Mouse (Mus musculus): ENCODE data around the gene Cpne5. TPM values are rescaled to one million over a fixed set of nuclear protein-coding genes. Genes with fewer than 3 reads are reported as not detected.

The Cpne5 gene
- total and polyA plus RNA-seq, 3 experiments = 0.19 to 1.0 TPM; not detected in 1

- TF ChIP-seq CHD2 (IDR thresholded peaks at IDR 0.05; ENCODE audit: low read length) (no peak), MAFK (IDR thresholded peaks at IDR 0.05; ENCODE audit: borderline replicate concordance, low read depth, low read length) (no peak), BHLHE40 (IDR thresholded peaks at IDR 0.05; ENCODE audit: borderline replicate concordance, low read depth, low read length) (no peak), E2F4 (IDR thresholded peaks at IDR 0.05; ENCODE audit: borderline replicate concordance, low read depth, low read length) (no peak), SMC3 (IDR thresholded peaks at IDR 0.05; ENCODE audit: low read depth, low read length) (no peak), GATA1 (IDR thresholded peaks at IDR 0.05; ENCODE audit: low read depth, low read length) (no peak), POLR2A (IDR thresholded peaks at IDR 0.05; ENCODE audit: control insufficient read depth in 1 of 2, insufficient read depth in 1 of 2, low read depth in 1 of 2, low read length in 2 of 2, poor library complexity in 1 of 2) (no peak), ELF1 (IDR thresholded peaks at IDR 0.05; ENCODE audit: low read depth, low read length) (no peak), EP300 (IDR thresholded peaks at IDR 0.05; ENCODE audit: low read depth in 1 of 2, low read length in 2 of 2) (no peak), USF1 (IDR thresholded peaks at IDR 0.05; ENCODE audit: low read depth, low read length) (no peak), USF2 (IDR thresholded peaks at IDR 0.05; ENCODE audit: borderline replicate concordance in 1 of 2, insufficient read depth in 1 of 2, low read depth in 1 of 2, low read length in 2 of 2) (no peak), ZNF384 (IDR thresholded peaks at IDR 0.05; ENCODE audit: low read depth, low read length) (no peak), NELFE (IDR thresholded peaks at IDR 0.05; ENCODE audit: low read depth, low read length) (no peak), GABPA (IDR thresholded peaks at IDR 0.05; ENCODE audit: low read depth, low read length) (no peak), ZMIZ1 (IDR thresholded peaks at IDR 0.05; ENCODE audit: low read depth, low read length) (no peak), KAT2A (conservative IDR thresholded peaks at IDR 0.05; ENCODE audit: low read depth, low read length) (no peak), SIN3A (IDR thresholded peaks at IDR 0.05; ENCODE audit: low read length) (no peak)
- no peak overlapping the region for H3K9ac ChIP-seq (ENCODE audit: control insufficient read depth, low read depth, low read length, poor library complexity, severe bottlenecking)
Observed at GRCm38 (mm10) chr17:29159743-29160455, 78.1 kb downstream of the Cpne5 start.

DNA sequence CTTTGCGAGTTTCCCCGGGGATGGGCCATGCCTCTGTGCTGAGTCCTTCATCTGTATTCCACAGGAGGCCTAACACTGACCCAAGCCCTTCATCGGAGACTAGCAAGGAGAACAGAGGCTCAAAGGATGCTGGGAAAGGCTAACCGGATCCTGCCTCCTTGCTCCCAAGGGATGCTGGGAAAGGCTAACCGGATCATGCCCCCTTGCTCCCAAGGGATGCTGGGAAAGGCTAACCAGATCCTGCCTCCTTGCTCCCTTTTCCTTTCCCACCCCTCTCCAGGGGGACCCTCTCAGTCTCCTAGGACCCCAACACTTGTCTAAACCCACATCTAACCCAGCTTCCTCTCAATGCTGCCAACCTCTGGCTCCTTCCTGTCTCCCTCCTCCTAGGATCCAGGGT, 78.6 kb downstream of the Cpne5 start:
- Histone ChIP-seq H3K9ac (ENCODE audit: control insufficient read depth, low read depth, low read length, poor library complexity, severe bottlenecking) (no peak overlapping the region), H3K36me3 (ENCODE audit: control insufficient read depth in 1 of 2, insufficient read depth in 2 of 2, low read length in 2 of 2) (peaks cover 0 to 11% of the 10 kb centered on the region in 2 experiments; a peak in 2 of 4 replicates), H3K9me3 (replicated peaks; ENCODE audit: insufficient read depth, low read length) (no peaks in the 10 kb centered on the region), H3K27ac (ENCODE audit: control insufficient read depth, low read depth, low read length) (no peak overlapping the region), H3K27me3 (ENCODE audit: control insufficient read depth in 1 of 2, insufficient read depth in 2 of 2, low read length in 2 of 2) (no peaks in the 10 kb centered on the region), H3K4me1 (ENCODE audit: control insufficient read depth in 1 of 2, insufficient read depth in 2 of 2, low read length in 2 of 2) (peaks cover 8 to 38% of the 10 kb centered on the region in 2 experiments), H3K4me3 (ENCODE audit: control insufficient read depth in 1 of 2, insufficient read depth in 1 of 2, low read depth in 2 of 2, low read length in 2 of 2) (no peak overlapping the region), H3K79me2 (ENCODE audit: control insufficient read depth, insufficient read depth, low read length, poor library complexity) (no peaks in the 10 kb centered on the region)
- DNase-seq (ENCODE audit: low read depth, low spot score) = no peak
- TF ChIP-seq POLR2AphosphoS2 (IDR thresholded peaks at IDR 0.05; ENCODE audit: low read length) (no peak), ETS1 (IDR thresholded peaks at IDR 0.05; ENCODE audit: low read depth, low read length) (no peak), MAX (IDR thresholded peaks at IDR 0.05; ENCODE audit: low read length) (no peak), GABPA (IDR thresholded peaks at IDR 0.05; ENCODE audit: low read depth, low read length) (no peak), MAFK (IDR thresholded peaks at IDR 0.05; ENCODE audit: borderline replicate concordance, low read depth, low read length) (no peak), POLR2AphosphoS5 (IDR thresholded peaks at IDR 0.05; ENCODE audit: borderline replicate concordance, low read depth, low read length) (no peak), TBP (IDR thresholded peaks at IDR 0.05; ENCODE audit: low read depth, low read length) (no peak), NRF1 (IDR thresholded peaks at IDR 0.05; ENCODE audit: insufficient read depth, low read depth, low read length, poor library complexity, severe bottlenecking) (no peak), EP300 (IDR thresholded peaks at IDR 0.05; ENCODE audit: low read depth in 1 of 2, low read length in 2 of 2) (no peak), SMC3 (IDR thresholded peaks at IDR 0.05; ENCODE audit: low read depth, low read length) (no peak), UBTF (IDR thresholded peaks at IDR 0.05; ENCODE audit: borderline replicate concordance, insufficient read depth, low read depth, low read length) (no peak), CTCF (IDR thresholded peaks at IDR 0.05 in 2 of 3, conservative IDR thresholded peaks at IDR 0.05 in 1 of 3; ENCODE audit: control insufficient read depth in 1 of 3, insufficient read depth in 1 of 3, low read depth in 2 of 3, low read length in 3 of 3, poor library complexity in 1 of 3, severe bottlenecking in 1 of 3) (no peak), RCOR1 (IDR thresholded peaks at IDR 0.05; ENCODE audit: low read depth, low read length) (no peak), NELFE (IDR thresholded peaks at IDR 0.05; ENCODE audit: low read depth, low read length) (no peak), ZNF384 (IDR thresholded peaks at IDR 0.05; ENCODE audit: low read depth, low read length) (no peak), TAL1 (IDR thresholded peaks at IDR 0.05; ENCODE audit: low read length) (no peak), USF1 (IDR thresholded peaks at IDR 0.05; ENCODE audit: low read depth, low read length) (no peak), ZC3H11A (IDR thresholded peaks at IDR 0.05; ENCODE audit: low read depth, low read length) (no peak), SIN3A (IDR thresholded peaks at IDR 0.05; ENCODE audit: low read length) (no peak)

More at GRCm38 (mm10) chr17:29159743-29160455, 78.1 kb downstream of the Cpne5 start:
- Histone ChIP-seq H3K4me3 (ENCODE audit: control insufficient read depth in 1 of 2, insufficient read depth in 1 of 2, low read depth in 2 of 2, low read length in 2 of 2) (no peak overlapping the region), H3K27me3 (ENCODE audit: control insufficient read depth in 1 of 2, insufficient read depth in 2 of 2, low read length in 2 of 2) (no peaks in the 10 kb centered on the region), H3K27ac (ENCODE audit: control insufficient read depth, low read depth, low read length) (no peak overlapping the region), H3K9me3 (replicated peaks; ENCODE audit: insufficient read depth, low read length) (no peaks in the 10 kb centered on the region), H3K4me1 (ENCODE audit: control insufficient read depth in 1 of 2, insufficient read depth in 2 of 2, low read length in 2 of 2) (peaks cover 8 to 37% of the 10 kb centered on the region in 2 experiments), H3K79me2 (ENCODE audit: control insufficient read depth, insufficient read depth, low read length, poor library complexity) (no peaks in the 10 kb centered on the region), H3K36me3 (ENCODE audit: control insufficient read depth in 1 of 2, insufficient read depth in 2 of 2, low read length in 2 of 2) (peaks cover 0 to 13% of the 10 kb centered on the region in 2 experiments; a peak in 2 of 4 replicates)
- no peak for DNase-seq (ENCODE audit: low read depth, low spot score)
